Mouse (Mus musculus): Measurements from ENCODE around the gene Capn12.

Gene Capn12

GRCm38 (mm10) chr7:28921722-28922465, 40.7 kb downstream of the Capn12 start:
- DNase-seq, result no peak

GRCm38 (mm10) chr7:28922606-28923005, 41.4 kb downstream of the Capn12 start:
- no peak for DNase-seq

DNA sequence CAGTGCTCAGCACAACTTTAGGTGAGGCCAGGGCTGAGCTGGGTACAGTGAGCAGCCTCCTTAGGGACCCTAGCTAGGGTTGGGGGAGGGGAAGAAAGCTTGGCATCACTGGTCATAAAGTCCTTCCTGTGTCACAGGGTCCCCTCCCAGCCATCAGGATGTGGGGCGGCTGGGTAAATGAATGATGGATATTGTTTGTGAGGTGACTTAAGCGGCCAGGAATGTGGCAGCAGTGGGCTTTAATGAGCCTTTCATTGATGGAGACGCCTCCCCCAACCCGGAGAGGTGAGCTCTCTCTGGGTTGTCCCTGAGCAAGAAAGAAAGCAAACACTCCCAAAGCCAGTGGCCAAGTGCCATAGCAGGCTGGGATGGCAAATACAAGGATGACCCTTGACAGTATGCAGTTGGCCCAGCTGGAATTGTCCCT, 42.7 kb downstream of the Capn12 start:
- no peak for DNase-seq

DNA sequence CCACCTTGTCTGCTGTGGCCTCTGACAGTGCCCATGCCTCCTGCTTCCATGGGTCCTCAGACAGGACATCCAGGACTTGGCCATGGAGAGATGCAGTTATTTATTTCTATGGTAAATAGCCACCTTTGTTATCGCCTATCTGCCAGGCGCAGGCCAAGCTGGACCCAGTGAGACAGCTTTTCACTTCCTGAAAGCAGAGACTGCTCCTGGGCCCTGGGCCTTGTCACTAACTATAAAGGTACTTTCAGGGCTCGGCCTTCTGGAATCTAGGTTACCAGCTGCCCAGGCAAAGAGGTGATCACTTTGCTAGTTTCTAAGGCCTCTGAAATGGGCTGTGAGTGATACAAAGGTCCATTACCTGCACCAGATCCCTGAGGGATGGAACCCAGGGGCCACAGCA, 43.6 kb downstream of the Capn12 start:
- DNase-seq, result no peak

- no peak for DNase-seq
These were observed 44.1 kb downstream of the Capn12 start for GRCm38 (mm10) chr7:28925317-28925716.

GRCm38 (mm10) chr7:28926172-28926571, 45.0 kb downstream of the Capn12 start:
- DNase-seq, result no peak

DNA sequence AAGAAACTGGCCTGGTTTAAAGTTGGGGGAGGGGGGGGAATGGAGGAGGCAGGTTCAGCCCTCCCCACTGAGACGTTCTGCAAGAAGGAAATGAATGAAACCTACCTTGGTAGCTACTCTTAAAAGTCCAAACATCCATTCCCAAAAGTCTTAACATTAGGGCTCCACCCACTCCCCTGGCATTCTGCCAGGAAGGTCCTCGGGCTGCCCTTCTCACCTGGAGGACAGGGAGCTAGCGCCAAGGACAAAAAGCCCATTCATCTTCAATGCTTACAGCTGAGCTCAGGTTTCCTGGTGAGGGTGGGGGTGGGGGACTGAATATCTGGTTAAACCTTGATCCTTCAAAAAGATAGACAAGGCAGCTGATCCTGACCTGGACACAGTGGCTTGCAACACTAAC, 48.2 kb downstream of the Capn12 start:
- DNase-seq, result no peak

DNA sequence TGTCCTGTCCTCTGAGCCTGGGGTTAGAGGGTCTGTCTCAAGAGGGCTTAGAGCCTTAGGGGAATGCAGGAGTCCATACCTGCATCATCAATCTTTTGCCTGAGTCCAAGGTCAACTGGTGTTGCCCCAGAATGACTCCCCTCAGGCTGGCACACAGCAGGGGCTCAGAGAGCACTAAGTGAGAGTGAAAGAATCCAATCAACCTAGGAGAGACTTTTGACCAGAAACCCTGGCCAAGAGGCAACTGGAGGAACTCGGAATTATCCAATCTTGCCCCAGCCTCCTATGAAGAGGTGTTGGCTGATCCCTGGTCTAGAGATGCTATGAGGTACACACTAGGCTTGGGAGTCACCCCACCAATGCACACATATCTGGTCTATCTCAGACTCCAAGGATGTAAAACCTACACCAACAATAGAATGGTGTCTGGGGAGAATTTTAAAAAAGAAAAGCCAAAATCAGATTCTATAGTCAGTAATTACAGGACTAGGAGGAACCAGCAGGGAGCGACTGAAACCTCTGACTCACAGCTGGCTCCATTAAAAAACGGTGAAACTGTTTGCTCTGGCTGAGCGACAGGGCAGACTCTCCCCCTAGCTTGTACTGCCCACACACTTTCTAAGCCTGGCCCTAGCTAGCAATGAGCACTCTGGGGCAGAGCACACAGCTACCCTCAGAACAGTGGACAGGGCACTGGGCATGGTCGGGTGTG, 49.3 kb downstream of the Capn12 start:
- no peak for DNase-seq

- DNase-seq, result no peak
These were observed 49.9 kb downstream of the Capn12 start for GRCm38 (mm10) chr7:28931032-28931694.

DNA sequence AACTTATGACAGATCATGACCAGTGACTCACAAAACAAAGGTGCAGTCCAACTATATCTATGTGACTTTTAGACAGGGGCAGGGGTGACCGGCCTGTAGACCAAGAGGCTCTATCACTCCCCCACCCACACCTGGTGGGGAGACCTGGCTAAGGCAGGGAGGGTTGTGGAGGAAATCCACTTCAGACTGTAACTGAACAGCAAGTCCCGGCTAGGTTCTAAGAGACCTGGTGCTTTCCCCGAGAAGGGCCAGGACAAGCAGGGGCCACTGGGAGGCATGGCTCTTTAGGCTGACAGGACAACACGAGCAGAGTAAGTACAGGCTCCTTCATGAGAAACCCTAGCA, 50.4 kb downstream of the Capn12 start:
- no peak for DNase-seq

GRCm38 (mm10) chr7:28932421-28933041, 51.3 kb downstream of the Capn12 start:
- DNase-seq, result peak; percentile 34

DNA sequence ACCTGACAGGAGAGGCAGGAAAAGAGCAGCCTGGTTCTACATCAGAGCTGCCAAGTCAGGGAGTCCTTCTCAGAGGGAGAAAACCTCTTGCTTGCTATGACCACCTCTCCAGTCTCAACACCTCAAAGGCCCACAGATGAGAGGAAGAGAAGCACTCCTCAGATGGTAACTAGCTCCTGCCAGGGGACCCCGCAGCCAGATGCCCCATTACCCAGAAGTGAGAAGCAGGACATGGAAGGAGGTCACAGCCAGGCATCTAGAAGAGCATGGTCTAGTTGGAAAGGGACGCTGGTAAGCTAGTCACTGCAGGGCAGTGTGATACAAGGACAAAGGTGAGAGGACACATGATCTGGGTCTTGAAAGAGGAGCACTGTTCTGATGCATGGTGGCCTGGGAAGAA, 52.6 kb downstream of the Capn12 start:
- DNase-seq, result no peak

DNA sequence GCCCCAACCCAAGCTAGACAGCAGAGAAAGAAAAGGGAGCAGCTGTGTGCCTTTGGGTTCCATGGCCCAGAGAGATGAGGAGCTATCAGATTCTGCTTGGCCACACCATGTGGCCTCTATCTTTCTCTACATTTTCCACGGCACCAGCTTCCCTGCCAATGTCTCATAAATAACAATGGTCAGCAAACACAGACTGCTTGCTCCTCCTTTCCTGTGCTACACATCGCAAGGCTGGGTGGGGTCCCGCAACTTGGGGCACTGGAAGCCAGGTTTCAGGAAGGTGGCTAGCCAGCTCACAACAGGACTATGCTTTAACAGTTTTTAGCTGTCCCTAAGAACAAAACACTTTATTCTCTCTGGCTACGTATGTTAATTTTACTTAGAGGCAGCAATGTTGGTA, 55.6 kb downstream of the Capn12 start:
- DNase-seq, result no peak

GRCm38 (mm10) chr7:28938654-28939053, 57.4 kb downstream of the Capn12 start:
- DNase-seq, result no peak

DNA sequence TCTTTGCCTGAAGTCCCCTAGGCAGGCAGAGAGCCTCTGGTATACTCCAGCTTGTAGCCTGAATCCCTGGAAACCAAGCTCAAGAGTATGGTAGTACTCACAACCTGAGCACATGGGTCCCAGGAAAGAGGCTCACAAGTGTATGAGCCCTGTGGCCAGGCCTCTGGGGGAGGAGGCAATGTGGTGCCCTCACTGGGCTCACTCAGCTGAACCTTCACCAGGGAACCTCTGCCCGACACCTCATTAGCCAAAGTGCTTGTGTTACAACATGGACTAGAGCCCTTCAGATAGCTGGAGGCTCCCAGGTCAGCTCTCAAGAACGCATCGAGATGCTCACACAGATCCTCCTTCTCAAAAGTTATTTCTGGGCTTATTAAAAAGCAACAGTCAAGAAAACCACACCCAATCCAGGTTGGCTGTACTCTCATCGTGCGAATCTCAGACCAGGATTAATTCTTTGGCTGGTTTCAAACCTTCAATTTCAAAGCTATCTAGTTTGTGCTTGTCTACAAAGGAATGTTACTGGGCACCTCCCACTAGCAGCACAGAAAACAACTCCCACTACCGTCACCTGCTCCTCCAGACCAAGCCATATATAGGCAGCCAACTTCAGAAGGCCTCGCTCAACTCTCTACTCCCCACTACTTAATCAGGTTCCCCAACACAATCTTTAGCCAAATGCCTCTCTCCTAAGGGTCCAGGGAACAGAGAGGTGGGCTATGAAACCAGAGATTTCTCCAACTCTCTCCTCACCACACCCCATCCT, 58.4 kb downstream of the Capn12 start:
- DNase-seq, result no peak

DNA sequence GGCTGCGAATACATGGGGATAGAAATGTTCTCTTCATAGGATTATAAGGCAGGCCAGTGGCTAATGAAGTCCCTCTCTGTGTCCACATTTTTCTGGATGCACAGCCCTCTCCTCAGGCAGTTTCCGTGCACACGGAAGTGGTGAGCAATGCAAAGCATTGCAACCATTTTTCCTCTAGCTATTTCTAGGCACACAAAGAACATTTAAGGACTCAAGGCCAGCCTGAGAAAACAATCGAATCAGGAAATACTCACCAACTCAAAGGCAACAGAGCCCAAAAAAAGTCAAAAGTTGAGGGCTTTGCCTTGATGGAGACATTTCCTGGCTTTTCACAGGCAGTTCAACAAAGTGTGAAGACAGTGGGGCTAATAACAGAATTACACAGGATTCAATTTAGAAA, 59.9 kb downstream of the Capn12 start:
- no peak for DNase-seq

GRCm38 (mm10) chr7:28941542-28941941, 60.3 kb downstream of the Capn12 start:
- DNase-seq, result no peak

All from thymus, postnatal 4 days (tissue).